Comparison of ENCODE assay signal across 9 mouse cellular contexts in the genomic region with DNA sequence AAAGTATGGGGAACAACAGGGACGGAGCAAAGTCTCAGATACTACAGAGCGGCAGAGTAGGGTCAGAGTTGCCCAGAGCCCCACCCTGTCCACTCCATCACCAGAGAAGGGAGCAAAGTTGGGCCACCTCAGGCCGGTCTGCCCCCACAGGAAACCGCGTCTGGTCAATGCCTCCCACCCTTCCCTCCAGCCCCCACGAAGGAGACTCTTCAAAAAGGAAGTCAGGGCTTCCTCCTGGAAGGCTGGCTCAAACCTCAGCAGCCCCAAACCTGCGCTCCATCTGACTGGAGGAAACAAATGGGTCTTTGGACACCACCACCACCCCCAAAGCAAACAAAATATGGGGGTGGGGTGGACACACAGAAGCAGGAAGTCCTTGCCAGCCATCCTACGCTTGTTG. TPM values are rescaled to one million over a fixed set of nuclear protein-coding genes. Genes with fewer than 3 reads are reported as not detected.
DNase-seq lines count a peak whose midpoint lies in the region; ATAC-seq and TF ChIP-seq lines count a peak whose summit lies in the region.
"Had no signal": no experiment of that assay in that cellular context is flagged by ENCODE, and none has a peak within 500 bp of the region (broad histone marks: within the 10 kb centered on the region; RNA-seq: fewer than 3 reads in every experiment).

No protein-coding gene starts in this region.

- no peak for TF ChIP-seq POLR2A in cortical plate, adult 2 months (IDR thresholded peaks at IDR 0.05; ENCODE audit: extremely low read depth, insufficient read depth, low read length)

- H3K27me3 ChIP-seq in hindbrain, embryonic 10.5 days (ENCODE audit: insufficient read depth, poor library complexity, severe bottlenecking) = peaks cover 41% of the 10 kb centered on the region
- peaks cover 66% of the 10 kb centered on the region for H3K27me3 ChIP-seq in liver, embryonic 13.5 days
- H3K27me3 ChIP-seq in neural tube, embryonic 15.5 days (replicated peaks) = no peaks in the 10 kb centered on the region

- no peaks in the 10 kb centered on the region for H3K36me3 ChIP-seq in hindbrain, embryonic 10.5 days
- no peaks in the 10 kb centered on the region for H3K36me3 ChIP-seq in liver, embryonic 13.5 days
- H3K36me3 ChIP-seq in neural tube, embryonic 15.5 days = no peaks in the 10 kb centered on the region

- peak; percentile 22; the same call in 1 of the 2 replicates for ATAC-seq in liver, embryonic 13.5 days (ENCODE audit: low read depth)
- ATAC-seq in neural tube, embryonic 15.5 days (ENCODE audit: low FRiP score) = no peak

- WGBS in hindbrain, embryonic 10.5 days = 10% methylated on average over 8 of the region's 8 CpGs
- WGBS in liver, embryonic 13.5 days (ENCODE audit: insufficient replicate concordance) = 3% methylated on average over 8 of the region's 8 CpGs
- 13% methylated on average over 8 of the region's 8 CpGs for WGBS in neural tube, embryonic 15.5 days

- H3K27ac ChIP-seq in cortical plate, adult 2 months (ENCODE audit: insufficient read depth, low read length) = no peak overlapping the region
- H3K27ac ChIP-seq in hindbrain, embryonic 10.5 days = peak overlapping the region; percentile 89
- H3K27ac ChIP-seq in liver, embryonic 13.5 days = peak overlapping the region; percentile 32; the same call in 1 of the 2 replicates
- H3K27ac ChIP-seq in neural tube, embryonic 15.5 days (replicated peaks) = peak overlapping the region; percentile 79

- 0 out of 2 replicates have a peak overlapping the region, but pooled peaks have one; percentile 13 for H3K9ac ChIP-seq in liver, embryonic 13.5 days
- peak overlapping the region; percentile 74; the same call in 1 of the 2 replicates for H3K9ac ChIP-seq in neural tube, embryonic 15.5 days (replicated peaks)

- H3K4me3 ChIP-seq in cortical plate, adult 2 months (ENCODE audit: insufficient read depth, low read length) = peak overlapping the region; percentile 57; the same call in 1 of the 2 replicates
- peak overlapping the region; percentile 74 for H3K4me3 ChIP-seq in hindbrain, embryonic 10.5 days
- H3K4me3 ChIP-seq in liver, embryonic 13.5 days (replicated peaks) = peak overlapping the region; percentile 63
- H3K4me3 ChIP-seq in neural tube, embryonic 15.5 days (replicated peaks) = peak overlapping the region; percentile 65
- H3K4me3 ChIP-seq: megakaryocyte, embryonic 14.5 days had no signal

- no peaks in the 10 kb centered on the region for H3K4me1 ChIP-seq in cortical plate, adult 2 months (ENCODE audit: control insufficient read depth, insufficient read depth, low read length)
- H3K4me1 ChIP-seq in hindbrain, embryonic 10.5 days (replicated peaks) = peaks cover 65% of the 10 kb centered on the region
- H3K4me1 ChIP-seq in liver, embryonic 13.5 days (replicated peaks) = peaks cover 56% of the 10 kb centered on the region
- peaks cover 67% of the 10 kb centered on the region for H3K4me1 ChIP-seq in neural tube, embryonic 15.5 days

- no peaks in the 10 kb centered on the region for H3K9me3 ChIP-seq in hindbrain, embryonic 10.5 days
- H3K9me3 ChIP-seq in liver, embryonic 13.5 days (replicated peaks) = no peaks in the 10 kb centered on the region
- no peaks in the 10 kb centered on the region for H3K9me3 ChIP-seq in neural tube, embryonic 15.5 days (replicated peaks)
- H3K9me3 ChIP-seq: megakaryocyte, embryonic 14.5 days had no signal

- H3K4me2 ChIP-seq in liver, embryonic 13.5 days = peak overlapping the region; percentile 75
- H3K4me2 ChIP-seq in neural tube, embryonic 15.5 days = peak overlapping the region; percentile 81

- TF ChIP-seq CTCF in cortical plate, adult 2 months (IDR thresholded peaks at IDR 0.05; ENCODE audit: extremely low read depth, insufficient read depth, low read length) = no peak

- DNase-seq in 416B (ENCODE audit: low read depth) = peak; percentile 88
- DNase-seq in hindbrain, embryonic 10.5 days (ENCODE audit: low spot score) = no peak
- no peak for DNase-seq in liver, embryonic 13.5 days
- no peak for DNase-seq in right cerebral cortex, adult 18-20 months
- DNase-seq in thymus, postnatal 25 days = no peak
- DNase-seq in layer of hippocampus, adult 8-10 months (ENCODE audit: low spot score in 2 of 2) = no peak

RNA-seq across cellular contexts. Expression of gene Pald1, which starts 1.5 kb away (rescaled TPM):
- 10.3 and 13.1 TPM in 2 replicates for polyA plus RNA-seq in cortical plate, adult 2 months (2012; rRNA removed)
- 35.7 and 40.3 TPM in 2 replicates for polyA plus RNA-seq in hindbrain, embryonic 10.5 days (2016; fragmentation: Nextera tagmentation; extraction: Ambion mirVana)
- 6.1 and 7.7 TPM in 2 replicates for polyA plus RNA-seq in liver, embryonic 13.5 days (2015; fragmentation: Nextera tagmentation; extraction: Ambion mirVana)
- 24.9 and 27.8 TPM in 2 replicates for polyA plus RNA-seq in neural tube, embryonic 15.5 days (2015; fragmentation: Nextera tagmentation; extraction: Ambion mirVana)
- total RNA-seq in layer of hippocampus, adult 8-10 months (2022) = 10 to 100 TPM; 12.8 to 22.5 (median 17.9) TPM

RNA-seq across cellular contexts. Expression of gene Nodal, which starts 35.9 kb away (rescaled TPM):
- polyA plus RNA-seq in cortical plate, adult 2 months (2012; rRNA removed) = 0.75 and 0.81 TPM in 2 replicates
- 0.12 and 0.24 TPM in 2 replicates for polyA plus RNA-seq in hindbrain, embryonic 10.5 days (2016; fragmentation: Nextera tagmentation; extraction: Ambion mirVana)
- 0.46 and 0.50 TPM in 2 replicates for polyA plus RNA-seq in liver, embryonic 13.5 days (2015; fragmentation: Nextera tagmentation; extraction: Ambion mirVana)
- 0.14 and 0.23 TPM in 2 replicates for polyA plus RNA-seq in neural tube, embryonic 15.5 days (2015; fragmentation: Nextera tagmentation; extraction: Ambion mirVana)
- under 1 TPM in 3 of 4 experiments, not detected in 1; 0.22 to 0.30 (median 0.25) TPM for total RNA-seq in layer of hippocampus, adult 8-10 months (2022)
